In genomic region chr16:22880900-22881299, GRCm38 (mm10) we compare ENCODE assay signal across 13 mouse cellular contexts. TPM values are rescaled to one million over a fixed set of nuclear protein-coding genes. Genes with fewer than 3 reads are reported as not detected.
DNase-seq lines count a peak whose midpoint lies in the region; ATAC-seq lines count a peak whose summit lies in the region.
"Had no signal": no experiment of that assay in that cellular context is flagged by ENCODE, and none has a peak within 500 bp of the region (broad histone marks: within the 10 kb centered on the region; RNA-seq: fewer than 3 reads in every experiment).

No protein-coding gene starts in this region.

- ATAC-seq in forebrain, embryonic 11.5 days (replicated peaks; ENCODE audit: low FRiP score) = no peak
- ATAC-seq in midbrain, embryonic 11.5 days (ENCODE audit: low FRiP score) = no peak
- ATAC-seq: forebrain, embryonic 15.5 days had no signal

- no peaks in the 10 kb centered on the region for H3K9me3 ChIP-seq in forebrain, embryonic 10.5 days
- no peaks in the 10 kb centered on the region for H3K9me3 ChIP-seq in forebrain, embryonic 11.5 days (ENCODE audit: control insufficient read depth, low read length)
- no peaks in the 10 kb centered on the region for H3K9me3 ChIP-seq in midbrain, embryonic 10.5 days (replicated peaks)
- no peaks in the 10 kb centered on the region for H3K9me3 ChIP-seq in midbrain, embryonic 11.5 days (ENCODE audit: control insufficient read depth, low read length)
- H3K9me3 ChIP-seq: forebrain, embryonic 15.5 days had no signal

- H3K4me2 ChIP-seq in forebrain, embryonic 11.5 days (ENCODE audit: low read depth, low read length, severe bottlenecking) = no peak overlapping the region
- H3K4me2 ChIP-seq in midbrain, embryonic 11.5 days = no peak overlapping the region
- H3K4me2 ChIP-seq: forebrain, embryonic 15.5 days had no signal

- H3K4me1 ChIP-seq in forebrain, embryonic 10.5 days = peaks cover 31% of the 10 kb centered on the region
- H3K4me1 ChIP-seq in forebrain, embryonic 11.5 days (replicated peaks; ENCODE audit: control insufficient read depth, insufficient read depth, low read length) = no peaks in the 10 kb centered on the region
- H3K4me1 ChIP-seq in midbrain, embryonic 10.5 days = peaks cover 16% of the 10 kb centered on the region
- H3K4me1 ChIP-seq in midbrain, embryonic 11.5 days (ENCODE audit: control insufficient read depth, insufficient read depth, low read length) = peaks cover 7% of the 10 kb centered on the region
- H3K4me1 ChIP-seq: forebrain, embryonic 15.5 days had no signal

- H3K27me3 ChIP-seq in forebrain, embryonic 10.5 days (ENCODE audit: poor library complexity, severe bottlenecking) = peaks cover 16% of the 10 kb centered on the region
- H3K27me3 ChIP-seq in forebrain, embryonic 11.5 days (ENCODE audit: control insufficient read depth, insufficient read depth, low read length) = no peaks in the 10 kb centered on the region
- H3K27me3 ChIP-seq in midbrain, embryonic 10.5 days (ENCODE audit: low read depth, poor library complexity, severe bottlenecking) = no peaks in the 10 kb centered on the region
- H3K27me3 ChIP-seq in midbrain, embryonic 11.5 days (ENCODE audit: control insufficient read depth, insufficient read depth, low read length) = no peaks in the 10 kb centered on the region
- H3K27me3 ChIP-seq: forebrain, embryonic 15.5 days had no signal

- no peak overlapping the region for H3K4me3 ChIP-seq in forebrain, embryonic 10.5 days
- H3K4me3 ChIP-seq in forebrain, embryonic 11.5 days (ENCODE audit: low read depth, low read length) = no peak overlapping the region
- H3K4me3 ChIP-seq in midbrain, embryonic 10.5 days = no peak overlapping the region
- H3K4me3 ChIP-seq in midbrain, embryonic 11.5 days (ENCODE audit: low read depth, low read length) = no peak overlapping the region
- H3K4me3 ChIP-seq: forebrain, embryonic 15.5 days had no signal

- peak; percentile 43 for DNase-seq in forebrain, embryonic 10.5 days (ENCODE audit: extremely low spot score, low spot score)
- DNase-seq in forebrain, embryonic 11.5 days (ENCODE audit: low spot score) = no peak
- peak; percentile 40 for DNase-seq in midbrain, embryonic 10.5 days (ENCODE audit: low spot score)
- DNase-seq in midbrain, embryonic 11.5 days (ENCODE audit: low spot score, missing footprints) = no peak
- peak; percentile 63 for DNase-seq in fibroblast of lung, adult 2 months (ENCODE audit: low read depth)
- peak; percentile 28 for DNase-seq in retina, embryonic 14.5 days (ENCODE audit: low spot score)
- no peak for DNase-seq in testis, postnatal 10 days (ENCODE audit: low spot score)
- DNase-seq in layer of hippocampus, postnatal 14 days (ENCODE audit: low spot score in 2 of 2) = no peak
- DNase-seq: B cell, adult 2 months; cerebellum, adult 2 months had no signal

- 0 out of 2 replicates have a peak overlapping the region, but pooled peaks have one; percentile 4 for H3K27ac ChIP-seq in forebrain, embryonic 10.5 days
- no peak overlapping the region for H3K27ac ChIP-seq in forebrain, embryonic 11.5 days (ENCODE audit: low read depth, low read length)
- peak overlapping the region; percentile 14; the same call in 1 of the 2 replicates for H3K27ac ChIP-seq in midbrain, embryonic 10.5 days (replicated peaks)
- no peak overlapping the region for H3K27ac ChIP-seq in midbrain, embryonic 11.5 days (ENCODE audit: low read depth, low read length)
- H3K27ac ChIP-seq: forebrain, embryonic 15.5 days had no signal

- no peaks in the 10 kb centered on the region for H3K36me3 ChIP-seq in forebrain, embryonic 10.5 days (replicated peaks)
- no peaks in the 10 kb centered on the region for H3K36me3 ChIP-seq in forebrain, embryonic 11.5 days (ENCODE audit: control insufficient read depth, insufficient read depth, low read length)
- H3K36me3 ChIP-seq in midbrain, embryonic 10.5 days = no peaks in the 10 kb centered on the region
- no peaks in the 10 kb centered on the region for H3K36me3 ChIP-seq in midbrain, embryonic 11.5 days (ENCODE audit: control insufficient read depth, insufficient read depth, low read length)
- H3K36me3 ChIP-seq: forebrain, embryonic 15.5 days had no signal

- WGBS in forebrain, embryonic 10.5 days = under 1% methylated on average over 6 of the region's 6 CpGs
- 4% methylated on average over 6 of the region's 6 CpGs for WGBS in forebrain, embryonic 11.5 days
- WGBS in midbrain, embryonic 10.5 days = 15% methylated on average over 6 of the region's 6 CpGs
- WGBS in midbrain, embryonic 11.5 days = 8% methylated on average over 6 of the region's 6 CpGs

- H3K9ac ChIP-seq in forebrain, embryonic 11.5 days (ENCODE audit: low read length) = no peak overlapping the region
- H3K9ac ChIP-seq in midbrain, embryonic 11.5 days (ENCODE audit: low read length) = no peak overlapping the region
- H3K9ac ChIP-seq: forebrain, embryonic 15.5 days had no signal

RNA-seq across cellular contexts. Expression of gene Ahsg, which starts 10.2 kb away (rescaled TPM):
- polyA plus RNA-seq in forebrain, embryonic 10.5 days (2016; fragmentation: Nextera tagmentation; extraction: Ambion mirVana) = not detected in 2 replicates
- not detected in 2 replicates for polyA plus RNA-seq in forebrain, embryonic 11.5 days (2014; fragmentation: Nextera tagmentation; extraction: Ambion mirVana)
- not detected in 2 replicates for polyA plus RNA-seq in midbrain, embryonic 10.5 days (2016; fragmentation: Nextera tagmentation; extraction: Ambion mirVana)
- 0.14 TPM in 1 of 2 replicates, not detected in the other for polyA plus RNA-seq in midbrain, embryonic 11.5 days (2014; fragmentation: Nextera tagmentation; extraction: Ambion mirVana)
- not detected for total RNA-seq in layer of hippocampus, postnatal 14 days (2021)
- total RNA-seq: left cerebral cortex, adult 18-20 months had no signal
- polyA plus RNA-seq: cerebellum, adult 2 months; forebrain, embryonic 15.5 days had no signal

RNA-seq across cellular contexts. Expression of gene Dnajb11, which starts 23.3 kb away (rescaled TPM):
- 92.2 and 93.8 TPM in 2 replicates for polyA plus RNA-seq in forebrain, embryonic 10.5 days (2016; fragmentation: Nextera tagmentation; extraction: Ambion mirVana)
- 95.6 and 97.3 TPM in 2 replicates for polyA plus RNA-seq in forebrain, embryonic 11.5 days (2014; fragmentation: Nextera tagmentation; extraction: Ambion mirVana)
- polyA plus RNA-seq in midbrain, embryonic 10.5 days (2016; fragmentation: Nextera tagmentation; extraction: Ambion mirVana) = 86.7 and 100 TPM in 2 replicates
- polyA plus RNA-seq in midbrain, embryonic 11.5 days (2014; fragmentation: Nextera tagmentation; extraction: Ambion mirVana) = 100 and 104 TPM in 2 replicates
- 10 to 100 TPM; 69.5 to 76.3 TPM for total RNA-seq in layer of hippocampus, postnatal 14 days (2021)

RNA-seq across cellular contexts. Expression of gene Tbccd1, which starts 23.4 kb away (rescaled TPM):
- polyA plus RNA-seq in forebrain, embryonic 10.5 days (2016; fragmentation: Nextera tagmentation; extraction: Ambion mirVana) = 35.3 and 36.0 TPM in 2 replicates
- 35.0 and 37.0 TPM in 2 replicates for polyA plus RNA-seq in forebrain, embryonic 11.5 days (2014; fragmentation: Nextera tagmentation; extraction: Ambion mirVana)
- polyA plus RNA-seq in midbrain, embryonic 10.5 days (2016; fragmentation: Nextera tagmentation; extraction: Ambion mirVana) = 34.8 and 39.1 TPM in 2 replicates
- 36.3 and 40.2 TPM in 2 replicates for polyA plus RNA-seq in midbrain, embryonic 11.5 days (2014; fragmentation: Nextera tagmentation; extraction: Ambion mirVana)
- 10 to 100 TPM; 15.7 to 16.1 TPM for total RNA-seq in layer of hippocampus, postnatal 14 days (2021)

RNA-seq across cellular contexts. Expression of gene Fetub, which starts 37.2 kb away (rescaled TPM):
- 0.15 TPM in 1 of 2 replicates, not detected in the other for polyA plus RNA-seq in forebrain, embryonic 10.5 days (2016; fragmentation: Nextera tagmentation; extraction: Ambion mirVana)
- not detected in 2 replicates for polyA plus RNA-seq in forebrain, embryonic 11.5 days (2014; fragmentation: Nextera tagmentation; extraction: Ambion mirVana)
- polyA plus RNA-seq in midbrain, embryonic 10.5 days (2016; fragmentation: Nextera tagmentation; extraction: Ambion mirVana) = not detected in 2 replicates
- polyA plus RNA-seq in midbrain, embryonic 11.5 days (2014; fragmentation: Nextera tagmentation; extraction: Ambion mirVana) = not detected in 2 replicates
- under 1 TPM in 1 of 2 experiments, not detected in 1; 0.48 TPM for total RNA-seq in layer of hippocampus, postnatal 14 days (2021)
- total RNA-seq: left cerebral cortex, adult 18-20 months had no signal
- polyA plus RNA-seq: cerebellum, adult 2 months; forebrain, embryonic 15.5 days; intestine, embryonic 14.5 days had no signal

Comparison
In these comparisons a context has a peak if more than half of its experiments do, and no peak if none do; other contexts are left out.
1. DNase-seq: peak in forebrain, embryonic 10.5 days (single experiment), midbrain, embryonic 10.5 days (single experiment), fibroblast of lung, adult 2 months (single experiment) and retina, embryonic 14.5 days (single experiment); none in forebrain, embryonic 11.5 days (single experiment), midbrain, embryonic 11.5 days (single experiment), testis, postnatal 10 days (single experiment) and layer of hippocampus, postnatal 14 days (0 of 2).
2. H3K27ac ChIP-seq: peak in forebrain, embryonic 10.5 days (single experiment) and midbrain, embryonic 10.5 days (single experiment); none in forebrain, embryonic 11.5 days (single experiment) and midbrain, embryonic 11.5 days (single experiment).